In genomic region chr13:54737488-54738212, GRCm38 (mm10) we compare ENCODE assay signal across 8 mouse cellular contexts. TPM values are rescaled to one million over a fixed set of nuclear protein-coding genes. Genes with fewer than 3 reads are reported as not detected.
A peak's percentile ranks its signal among the peaks of the same experiment; 100 is the strongest.
DNase-seq lines count a peak whose midpoint lies in the region; ATAC-seq lines count a peak whose summit lies in the region.

No protein-coding gene starts in this region.

- no peak for DNase-seq in heart, embryonic 10.5 days (ENCODE audit: low spot score)
- no peak for DNase-seq in heart, postnatal 36 days
- peak; percentile 50 for DNase-seq in WW6 (ENCODE audit: low read depth, low spot score)
- DNase-seq in embryonic facial prominence, embryonic 14.5 days (ENCODE audit: low spot score), result peak; percentile 77
- DNase-seq in intestine, embryonic 14.5 days (ENCODE audit: low spot score), result peak; percentile 71
- DNase-seq in left cerebral cortex, postnatal 4 days, result no peak
- DNase-seq in frontal cortex, postnatal 25 days (ENCODE audit: low spot score in 2 of 2), result no peak

- H3K27ac ChIP-seq in heart, embryonic 10.5 days, result peak overlapping the region; percentile 8; the same call in 1 of the 2 replicates
- no peak overlapping the region for H3K27ac ChIP-seq in embryonic facial prominence, embryonic 14.5 days (replicated peaks; ENCODE audit: low read depth, low read length)
- H3K27ac ChIP-seq in intestine, embryonic 14.5 days (ENCODE audit: low read depth), result no peak overlapping the region
- H3K27ac ChIP-seq in midbrain, embryonic 16.5 days (ENCODE audit: low read length), result no peak overlapping the region

- H3K4me1 ChIP-seq in heart, embryonic 10.5 days, result peaks cover 14% of the 10 kb centered on the region
- no peaks in the 10 kb centered on the region for H3K4me1 ChIP-seq in embryonic facial prominence, embryonic 14.5 days (ENCODE audit: control insufficient read depth, insufficient read depth, low read length)
- no peaks in the 10 kb centered on the region for H3K4me1 ChIP-seq in intestine, embryonic 14.5 days (replicated peaks; ENCODE audit: control insufficient read depth, insufficient read depth, low read length)
- H3K4me1 ChIP-seq in midbrain, embryonic 16.5 days (ENCODE audit: control insufficient read depth, insufficient read depth, low read length), result peaks cover 8% of the 10 kb centered on the region; the same call in 1 of the 2 replicates

- H3K27me3 ChIP-seq in heart, embryonic 10.5 days (ENCODE audit: insufficient read depth, poor library complexity, severe bottlenecking), result peaks cover 85% of the 10 kb centered on the region
- H3K27me3 ChIP-seq in embryonic facial prominence, embryonic 14.5 days (replicated peaks; ENCODE audit: control insufficient read depth, insufficient read depth, low read length), result peaks cover 49% of the 10 kb centered on the region
- H3K27me3 ChIP-seq in intestine, embryonic 14.5 days (replicated peaks; ENCODE audit: control insufficient read depth, insufficient read depth, low read length), result peaks cover 46% of the 10 kb centered on the region
- H3K27me3 ChIP-seq in midbrain, embryonic 16.5 days (ENCODE audit: control insufficient read depth, insufficient read depth, low read depth, low read length), result no peaks in the 10 kb centered on the region; the same call in 1 of the 2 replicates

- H3K4me2 ChIP-seq in embryonic facial prominence, embryonic 14.5 days (ENCODE audit: low read depth, low read length), result peak overlapping the region; percentile 75
- peak overlapping the region; percentile 53 for H3K4me2 ChIP-seq in intestine, embryonic 14.5 days (ENCODE audit: low read length)
- H3K4me2 ChIP-seq in midbrain, embryonic 16.5 days (ENCODE audit: low read length), result peak overlapping the region; percentile 33

- no peaks in the 10 kb centered on the region for H3K36me3 ChIP-seq in heart, embryonic 10.5 days
- H3K36me3 ChIP-seq in embryonic facial prominence, embryonic 14.5 days (ENCODE audit: control insufficient read depth, insufficient read depth, low read length), result no peaks in the 10 kb centered on the region
- H3K36me3 ChIP-seq in intestine, embryonic 14.5 days (ENCODE audit: control insufficient read depth, insufficient read depth, low read length), result no peaks in the 10 kb centered on the region
- H3K36me3 ChIP-seq in midbrain, embryonic 16.5 days (ENCODE audit: control insufficient read depth, insufficient read depth, low read length), result peaks cover 38% of the 10 kb centered on the region

- no peaks in the 10 kb centered on the region for H3K9me3 ChIP-seq in heart, embryonic 10.5 days
- H3K9me3 ChIP-seq in embryonic facial prominence, embryonic 14.5 days (ENCODE audit: control insufficient read depth, low read length), result no peaks in the 10 kb centered on the region
- H3K9me3 ChIP-seq in intestine, embryonic 14.5 days (ENCODE audit: control insufficient read depth, low read length), result no peaks in the 10 kb centered on the region
- no peaks in the 10 kb centered on the region for H3K9me3 ChIP-seq in midbrain, embryonic 16.5 days (replicated peaks; ENCODE audit: control insufficient read depth, low read length, poor library complexity, severe bottlenecking)

- peak; percentile 91 for ATAC-seq in embryonic facial prominence, embryonic 14.5 days (ENCODE audit: low read depth)
- peak; percentile 89 for ATAC-seq in intestine, embryonic 14.5 days (replicated peaks; ENCODE audit: low FRiP score, low TSS enrichment, low read depth)
- no peak for ATAC-seq in midbrain, embryonic 16.5 days

- H3K4me3 ChIP-seq in heart, embryonic 10.5 days, result peak overlapping the region; percentile 61
- peak overlapping the region; percentile 46 for H3K4me3 ChIP-seq in embryonic facial prominence, embryonic 14.5 days (ENCODE audit: low read depth, low read length)
- peak overlapping the region; percentile 35 for H3K4me3 ChIP-seq in intestine, embryonic 14.5 days (ENCODE audit: low read depth, low read length)
- H3K4me3 ChIP-seq in midbrain, embryonic 16.5 days (ENCODE audit: low read depth, low read length), result peak overlapping the region; percentile 6; the same call in 1 of the 2 replicates

- WGBS in heart, embryonic 10.5 days, result 1% methylated on average over 86 of the region's 87 CpGs
- 2% methylated on average over 15 of the region's 87 CpGs for WGBS in embryonic facial prominence, embryonic 14.5 days
- WGBS in intestine, embryonic 14.5 days, result 1% methylated on average over 82 of the region's 87 CpGs
- whole genome bisulfite sequencing in midbrain, embryonic 16.5 days, result 3% methylated on average over 70 of the region's 87 CpGs

- intact Hi-C loops in heart, postnatal 36 days (cut with DNase I), result no loop called here
- intact Hi-C loops in left cerebral cortex, postnatal 4 days (cut with DNase I), result no loop called here

- peak overlapping the region; percentile 52 for H3K9ac ChIP-seq in embryonic facial prominence, embryonic 14.5 days (ENCODE audit: low read depth, low read length)
- H3K9ac ChIP-seq in intestine, embryonic 14.5 days (ENCODE audit: low read length), result peak overlapping the region; percentile 29; the same call in 1 of the 2 replicates
- peak overlapping the region; percentile 38; the same call in 1 of the 2 replicates for H3K9ac ChIP-seq in midbrain, embryonic 16.5 days (ENCODE audit: low read depth, low read length)

RNA-seq across cellular contexts. Expression of gene Gprin1, which starts 12.0 kb away (rescaled TPM):
- 0.03 and 0.06 TPM in 2 replicates for polyA plus RNA-seq in heart, embryonic 10.5 days (2016; fragmentation: Nextera tagmentation; extraction: Ambion mirVana)
- not detected for total RNA-seq in heart, postnatal 36 days (2021)
- polyA plus RNA-seq in embryonic facial prominence, embryonic 14.5 days (2014; fragmentation: Nextera tagmentation; extraction: Ambion mirVana), result 1.4 TPM in 2 replicates
- 0.60 and 0.81 TPM in 2 replicates for polyA plus RNA-seq in intestine, embryonic 14.5 days (2014; fragmentation: Nextera tagmentation; extraction: Ambion mirVana)
- 5.5 and 6.6 TPM in 2 replicates for polyA plus RNA-seq in midbrain, embryonic 16.5 days (2015; fragmentation: Nextera tagmentation; extraction: Ambion mirVana)
- total RNA-seq in left cerebral cortex, postnatal 4 days (2021), result 100 to 1,000 TPM; 277 to 278 TPM

RNA-seq across cellular contexts. Expression of gene Sncb, which starts 28.7 kb away (rescaled TPM):
- polyA plus RNA-seq in heart, embryonic 10.5 days (2016; fragmentation: Nextera tagmentation; extraction: Ambion mirVana), result 0.13 TPM in 1 of 2 replicates, not detected in the other
- not detected for total RNA-seq in heart, postnatal 36 days (2021)
- polyA plus RNA-seq in embryonic facial prominence, embryonic 14.5 days (2014; fragmentation: Nextera tagmentation; extraction: Ambion mirVana), result 0.90 and 1.3 TPM in 2 replicates
- 0.18 and 0.43 TPM in 2 replicates for polyA plus RNA-seq in intestine, embryonic 14.5 days (2014; fragmentation: Nextera tagmentation; extraction: Ambion mirVana)
- 68.2 and 97.6 TPM in 2 replicates for polyA plus RNA-seq in midbrain, embryonic 16.5 days (2015; fragmentation: Nextera tagmentation; extraction: Ambion mirVana)
- 100 to 1,000 TPM; 331 to 383 TPM for total RNA-seq in left cerebral cortex, postnatal 4 days (2021)

RNA-seq across cellular contexts. Expression of gene Cdhr2, which starts 36.4 kb away (rescaled TPM):
- polyA plus RNA-seq in heart, embryonic 10.5 days (2016; fragmentation: Nextera tagmentation; extraction: Ambion mirVana), result 0.06 and 1.2 TPM in 2 replicates
- total RNA-seq in heart, postnatal 36 days (2021), result not detected
- 0.04 TPM in 1 of 2 replicates, not detected in the other for polyA plus RNA-seq in embryonic facial prominence, embryonic 14.5 days (2014; fragmentation: Nextera tagmentation; extraction: Ambion mirVana)
- 8.9 and 11.8 TPM in 2 replicates for polyA plus RNA-seq in intestine, embryonic 14.5 days (2014; fragmentation: Nextera tagmentation; extraction: Ambion mirVana)
- polyA plus RNA-seq in midbrain, embryonic 16.5 days (2015; fragmentation: Nextera tagmentation; extraction: Ambion mirVana), result 0.22 and 0.36 TPM in 2 replicates
- under 1 TPM; 0.12 to 0.26 TPM for total RNA-seq in left cerebral cortex, postnatal 4 days (2021)

RNA-seq across cellular contexts. Expression of gene Rnf44, which starts 43.9 kb away (rescaled TPM):
- polyA plus RNA-seq in heart, embryonic 10.5 days (2016; fragmentation: Nextera tagmentation; extraction: Ambion mirVana), result 68.1 and 96.1 TPM in 2 replicates
- 10 to 100 TPM; 50.1 to 54.7 TPM for total RNA-seq in heart, postnatal 36 days (2021)
- polyA plus RNA-seq in embryonic facial prominence, embryonic 14.5 days (2014; fragmentation: Nextera tagmentation; extraction: Ambion mirVana), result 50.1 and 56.9 TPM in 2 replicates
- polyA plus RNA-seq in intestine, embryonic 14.5 days (2014; fragmentation: Nextera tagmentation; extraction: Ambion mirVana), result 91.7 and 102 TPM in 2 replicates
- polyA plus RNA-seq in midbrain, embryonic 16.5 days (2015; fragmentation: Nextera tagmentation; extraction: Ambion mirVana), result 65.3 and 67.2 TPM in 2 replicates
- total RNA-seq in left cerebral cortex, postnatal 4 days (2021), result 100 to 1,000 TPM; 111 to 114 TPM

RNA-seq across cellular contexts. Expression of gene Eif4e1b, which starts 46.1 kb away (rescaled TPM):
- polyA plus RNA-seq in heart, embryonic 10.5 days (2016; fragmentation: Nextera tagmentation; extraction: Ambion mirVana), result not detected in 2 replicates
- total RNA-seq in heart, postnatal 36 days (2021), result not detected
- polyA plus RNA-seq in embryonic facial prominence, embryonic 14.5 days (2014; fragmentation: Nextera tagmentation; extraction: Ambion mirVana), result not detected in 2 replicates
- not detected in 2 replicates for polyA plus RNA-seq in intestine, embryonic 14.5 days (2014; fragmentation: Nextera tagmentation; extraction: Ambion mirVana)
- not detected in 2 replicates for polyA plus RNA-seq in midbrain, embryonic 16.5 days (2015; fragmentation: Nextera tagmentation; extraction: Ambion mirVana)
- total RNA-seq in left cerebral cortex, postnatal 4 days (2021), result not detected

Comparison
In these comparisons a context has a peak if more than half of its experiments do, and no peak if none do; other contexts are left out.
1. DNase-seq: peak in WW6 (single experiment), embryonic facial prominence, embryonic 14.5 days (single experiment) and intestine, embryonic 14.5 days (single experiment); none in heart, embryonic 10.5 days (single experiment), heart, postnatal 36 days (0 of 2), left cerebral cortex, postnatal 4 days (single experiment) and frontal cortex, postnatal 25 days (0 of 2).
2. H3K4me3 ChIP-seq: peak in every context shown above with its lines; median percentile 61 in heart, embryonic 10.5 days; 46 in embryonic facial prominence, embryonic 14.5 days; 35 in intestine, embryonic 14.5 days; 6 in midbrain, embryonic 16.5 days.
3. RNA of gene Sncb, which starts 28.7 kb away (polyA plus RNA-seq): 68.2 to 97.6 TPM in midbrain, embryonic 16.5 days; 0.90 to 1.3 TPM in embryonic facial prominence, embryonic 14.5 days, 0.18 to 0.43 TPM in intestine, embryonic 14.5 days and 0.13 TPM in heart, embryonic 10.5 days; every median in the first group is over 10 times any median in the second.
4. Peak in every context shown above with its lines, with median percentiles within 50 percentile points of each other: H3K4me2 ChIP-seq and H3K9ac ChIP-seq.